Mouse (Mus musculus) myocyte (in vitro differentiated cells): ENCODE results near the gene Kdm4b. TPM values are rescaled to one million over a fixed set of nuclear protein-coding genes. Genes with fewer than 3 reads are reported as not detected.

Experiments
- H3K27me3 ChIP-seq: one replicate; pipeline ENCODE4 v1.6.1; 2011; ENCODE audit not compliant: control insufficient read depth, insufficient read depth, insufficient read length
- H3K36me3 ChIP-seq: one replicate; pipeline ENCODE4 v1.6.1; 2011; ENCODE audit not compliant: control insufficient read depth, insufficient read depth
- H3K4me2 ChIP-seq: one replicate; pipeline ENCODE4 v1.6.1; 2011; ENCODE audit warnings: low read depth, control low read depth
- H3K4me3 ChIP-seq: one replicate; pipeline ENCODE4 v1.5.1; 2011; ENCODE audit warnings: mild to moderate bottlenecking, control low read depth, moderate library complexity
- H3K79me2 ChIP-seq: one replicate; pipeline ENCODE4 v1.6.1; 2011; ENCODE audit not compliant: control insufficient read depth, insufficient read depth
- H3ac ChIP-seq: one replicate; pipeline ENCODE4 v1.6.1; 2011; ENCODE audit not compliant: control insufficient read depth, insufficient read length
- CEBPB ChIP-seq: IDR thresholded peaks from 2 replicates; pipeline ENCODE4 v1.6.1; 2011; ENCODE audit warnings: mild to moderate bottlenecking, moderate library complexity; ENCODE audit not compliant: poor library complexity, insufficient read depth, severe bottlenecking
- E2F4 ChIP-seq: IDR thresholded peaks from one replicate; pipeline ENCODE4 v1.6.1; 2011; ENCODE audit warnings: mild to moderate bottlenecking, control low read depth, moderate library complexity; ENCODE audit not compliant: insufficient read depth
- MAX ChIP-seq: IDR thresholded peaks from one replicate; pipeline ENCODE4 v1.6.1; 2011; ENCODE audit warnings: low read depth, mild to moderate bottlenecking, control low read depth
- MYOD1 ChIP-seq, 3 experiments: IDR thresholded peaks; one replicate each; pipeline ENCODE4 v1.6.1; 2011; ENCODE audit warnings: control low read depth in 2 of 3, low read depth in 2 of 3, mild to moderate bottlenecking in 2 of 3, moderate library complexity in 1 of 3; ENCODE audit not compliant: insufficient read length in 2 of 3, control insufficient read depth in 1 of 3
- MYOG ChIP-seq, 3 experiments: IDR thresholded peaks; one replicate each; pipeline ENCODE4 v1.6.1; 2011; ENCODE audit warnings: control low read depth in 2 of 3, low read depth in 2 of 3, mild to moderate bottlenecking in 2 of 3; ENCODE audit not compliant: insufficient read length in 2 of 3, control insufficient read depth in 1 of 3, insufficient read depth in 1 of 3
- POLR2A ChIP-seq: IDR thresholded peaks from one replicate; pipeline ENCODE4 v1.6.1; 2011; ENCODE audit warnings: low read depth, mild to moderate bottlenecking, control low read depth, moderate library complexity; ENCODE audit not compliant: insufficient read length
- POLR2AphosphoS2 ChIP-seq: IDR thresholded peaks from one replicate; pipeline ENCODE4 v1.6.1; 2011; ENCODE audit warnings: low read depth, control low read depth; ENCODE audit not compliant: insufficient read length
- REST ChIP-seq: IDR thresholded peaks from one replicate; pipeline ENCODE4 v1.6.1; 2011; ENCODE audit warnings: mild to moderate bottlenecking, control low read depth, moderate library complexity; ENCODE audit not compliant: insufficient read depth, insufficient read length
- SRF ChIP-seq: IDR thresholded peaks from one replicate; pipeline ENCODE4 v1.6.1; 2011; ENCODE audit warnings: low read depth; ENCODE audit not compliant: control insufficient read depth, insufficient read length
- TCF12 ChIP-seq: IDR thresholded peaks from one replicate; pipeline ENCODE4 v1.6.1; 2011; ENCODE audit warnings: mild to moderate bottlenecking, control low read depth; ENCODE audit not compliant: poor library complexity, insufficient read depth, severe bottlenecking
- TCF3 ChIP-seq: IDR thresholded peaks from one replicate; pipeline ENCODE4 v1.6.1; 2011; ENCODE audit warnings: low read depth, control low read depth; ENCODE audit not compliant: insufficient read length
- USF1 ChIP-seq: IDR thresholded peaks from one replicate; pipeline ENCODE4 v1.6.1; 2011; ENCODE audit warnings: low read depth, mild to moderate bottlenecking, control low read depth, moderate library complexity
- polyA plus RNA-seq: library from polyadenylated mRNA; unstranded; fragments of >200 nt; fragmentation: generic; extraction: Trizol; gene quantifications from one replicate; pipeline ENCODE4 v1.2.1, GENCODE M21; 2012; ENCODE audit warnings: missing spikeins

The Kdm4b gene
- polyA plus RNA-seq, result 31.3 TPM

DNA sequence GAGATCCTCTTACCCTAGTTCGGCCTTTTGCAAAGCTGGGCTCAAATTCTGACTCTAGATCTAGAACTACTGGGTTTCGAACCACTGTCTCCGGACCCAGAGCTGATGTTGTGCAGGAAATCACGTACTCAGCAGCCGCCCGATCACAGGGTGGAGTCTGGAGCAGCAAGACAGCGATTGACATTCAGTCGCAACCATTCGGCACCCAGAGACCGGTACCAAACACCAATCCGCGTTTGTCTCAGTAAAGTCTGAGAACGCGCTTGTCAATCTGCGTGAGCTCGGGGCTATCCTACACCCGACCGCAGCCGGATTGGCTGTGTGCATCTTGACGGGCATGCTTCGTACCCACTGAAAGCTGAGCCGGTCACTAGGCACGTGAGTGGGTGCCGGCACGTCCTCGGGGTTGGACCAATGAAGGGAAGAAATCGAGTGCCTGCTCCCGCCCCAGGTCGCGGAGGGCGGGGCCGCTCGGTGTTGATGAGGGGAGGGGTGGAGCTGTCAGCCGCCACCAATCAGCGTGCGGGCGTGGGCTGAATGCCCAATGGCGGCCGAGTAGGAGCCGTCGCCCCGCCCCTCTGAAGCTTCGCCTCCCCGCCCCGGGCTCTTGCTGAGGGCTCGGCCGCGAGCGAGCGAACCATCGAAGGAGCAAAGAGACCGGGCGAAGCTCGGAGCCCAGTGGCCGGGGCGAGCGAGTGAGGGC lies at the start of gene Kdm4b:
Gene Kdm4b (plus strand): TSS at position 613 of the 703 bp plus-strand sequence.
- Histone ChIP-seq H3K36me3 (peaks cover 3% of the 10 kb centered on the region), H3K27me3 (no peaks in the 10 kb centered on the region), H3K4me3 (peak within 1 kb of the TSS; percentile 32), H3ac (peak within 1 kb of the TSS; percentile 92), H3K79me2 (peaks cover 34% of the 10 kb centered on the region), H3K4me2 (peak within 1 kb of the TSS; percentile 79)
- peak; percentile 83 for TF ChIP-seq POLR2A
- peak; percentile 90 for TF ChIP-seq USF1
- TF ChIP-seq SRF, result peak; percentile 82
- TF ChIP-seq POLR2AphosphoS2, result no peak

DNA sequence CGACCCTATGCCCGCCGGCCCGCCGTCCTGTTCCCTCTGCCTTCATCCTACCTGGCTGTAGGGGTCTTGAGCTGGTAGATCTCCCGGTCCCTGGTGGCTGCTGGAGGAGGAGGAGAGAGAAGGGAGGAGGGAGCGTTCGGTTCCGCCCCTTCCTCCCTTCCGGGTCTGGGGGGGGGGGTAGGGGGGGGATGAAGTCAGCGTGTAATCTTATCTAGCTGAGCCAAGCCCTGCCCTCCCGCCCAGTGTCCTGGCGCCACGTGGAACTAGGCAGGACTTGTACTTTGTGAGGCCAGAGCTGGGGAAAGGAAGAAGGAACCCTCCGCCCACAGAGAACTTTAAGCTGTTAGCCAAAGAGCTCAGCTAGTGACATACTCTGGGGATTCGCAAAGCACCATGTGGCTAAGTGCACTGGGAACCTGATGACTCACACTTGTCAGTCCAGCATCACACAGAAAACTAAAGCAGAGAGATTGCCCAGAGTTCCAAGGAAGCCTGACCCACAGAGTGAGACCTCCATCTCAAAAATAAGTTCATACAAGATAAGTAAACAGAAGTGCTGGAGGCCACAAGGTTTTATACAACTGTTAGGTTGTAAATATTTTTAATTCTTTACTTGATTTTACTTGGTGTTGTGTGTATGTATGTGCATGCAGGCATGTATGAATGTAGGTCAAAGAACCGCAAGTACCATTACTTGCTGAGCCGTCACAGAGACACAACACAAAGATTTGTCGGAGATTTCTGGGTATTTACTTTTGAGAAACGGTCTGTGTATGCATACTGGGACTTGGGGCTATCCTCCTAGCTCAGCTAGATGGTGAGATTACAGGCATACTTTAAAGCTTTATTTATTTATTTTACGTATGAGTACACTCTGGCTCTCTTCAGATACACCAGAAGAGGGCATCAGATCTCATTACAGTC lies 49.0 kb upstream of the Kdm4b start, which contains the start of gene Ticam1:
Gene Ticam1 (minus strand): TSS at position 144 of the 924 bp plus-strand sequence.
- Histone ChIP-seq H3K79me2 (peaks cover 9% of the 10 kb centered on the region), H3K4me3 (peak within 1 kb of the TSS; percentile 61), H3K4me2 (peak within 1 kb of the TSS; percentile 86), H3K27me3 (no peaks in the 10 kb centered on the region), H3K36me3 (no peaks in the 10 kb centered on the region), H3ac (peak within 1 kb of the TSS; percentile 31)
- TF ChIP-seq POLR2A (peak; percentile 45), POLR2AphosphoS2 (peak; percentile 56), MAX (peak; percentile 82), TCF3 (no peak), USF1 (peak; percentile 58), MYOD1 (IDR thresholded peaks at IDR 0.05; ENCODE audit: control insufficient read depth in 1 of 3, insufficient read length in 2 of 3, low read depth in 2 of 3) (no peak)

DNA sequence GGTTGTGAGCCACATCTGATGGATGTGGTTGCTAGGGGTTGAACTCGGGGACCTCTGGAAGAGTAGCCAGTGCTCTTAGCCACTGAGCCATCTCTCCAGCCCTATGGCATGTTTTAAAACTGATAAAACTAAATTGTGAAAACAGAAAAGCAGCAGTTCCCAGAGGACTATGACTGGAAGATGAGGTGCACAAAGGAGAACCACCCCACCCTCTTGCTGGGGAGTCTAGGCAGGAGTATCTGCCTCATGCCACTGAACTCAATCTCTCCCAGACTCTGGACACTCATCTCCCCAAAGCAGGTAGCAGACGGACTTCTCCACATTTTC lies 48.3 kb upstream of the Kdm4b start:
- H3K4me3 ChIP-seq, result peak overlapping the region; percentile 61

DNA sequence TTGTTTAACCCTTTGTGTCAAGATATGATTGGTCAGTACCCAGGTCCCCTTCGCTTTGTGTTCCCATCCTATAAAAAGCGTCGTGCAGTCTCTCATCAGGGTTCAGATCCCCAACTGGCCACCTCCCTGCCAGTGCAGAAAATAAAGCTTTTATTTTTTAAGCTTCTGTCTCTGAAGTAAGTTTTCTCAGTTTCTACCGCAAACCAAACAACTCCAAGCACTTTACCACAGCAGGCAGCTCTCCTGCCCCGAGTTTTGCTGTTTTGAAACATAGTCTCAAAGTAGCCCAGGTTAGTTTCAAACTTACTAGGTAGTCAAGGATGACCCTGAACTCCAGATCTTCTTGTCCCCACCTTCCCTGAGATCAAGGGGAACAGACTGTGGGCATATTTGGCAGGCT lies 47.5 kb upstream of the Kdm4b start:
- H3K4me2 ChIP-seq, result no peak overlapping the region
- H3K4me3 ChIP-seq, result no peak overlapping the region
- no peak for TF ChIP-seq REST
- no peak for TF ChIP-seq MYOD1 (IDR thresholded peaks at IDR 0.05; ENCODE audit: control insufficient read depth in 1 of 3, insufficient read length in 2 of 3, low read depth in 2 of 3)
- TF ChIP-seq TCF12, result no peak
- no peak for TF ChIP-seq TCF3
- TF ChIP-seq MYOG (IDR thresholded peaks at IDR 0.05; ENCODE audit: control insufficient read depth in 1 of 3, insufficient read depth in 1 of 3, insufficient read length in 2 of 3, low read depth in 2 of 3), result no peak
- TF ChIP-seq CEBPB, result no peak
- TF ChIP-seq POLR2A, result no peak
- TF ChIP-seq MAX, result no peak
- no peak for TF ChIP-seq POLR2AphosphoS2
- TF ChIP-seq E2F4, result no peak
- no peak for TF ChIP-seq USF1
- peaks cover 9% of the 10 kb centered on the region for H3K79me2 ChIP-seq
- H3K36me3 ChIP-seq, result no peaks in the 10 kb centered on the region
- no peaks in the 10 kb centered on the region for H3K27me3 ChIP-seq
- H3ac ChIP-seq, result no peak overlapping the region

More for the DNA sequence above, 48.3 kb upstream of the Kdm4b start:
- Histone ChIP-seq H3ac (no peak overlapping the region), H3K27me3 (no peaks in the 10 kb centered on the region), H3K4me2 (peak overlapping the region; percentile 85), H3K79me2 (peaks cover 9% of the 10 kb centered on the region), H3K36me3 (no peaks in the 10 kb centered on the region)
- TF ChIP-seq POLR2AphosphoS2 (no peak), SRF (no peak), USF1 (no peak), E2F4 (no peak), MYOD1 (IDR thresholded peaks at IDR 0.05; ENCODE audit: control insufficient read depth in 1 of 3, insufficient read length in 2 of 3, low read depth in 2 of 3) (no peak), MAX (no peak), POLR2A (no peak), REST (no peak), MYOG (IDR thresholded peaks at IDR 0.05; ENCODE audit: control insufficient read depth in 1 of 3, insufficient read depth in 1 of 3, insufficient read length in 2 of 3, low read depth in 2 of 3) (no peak), CEBPB (no peak)
